Mouse (Mus musculus) ES-Bruce4 (cell line): ENCODE results near the gene Npw.

ENCODE experiments used
- CTCF ChIP-seq: IDR thresholded peaks from one replicate; pipeline ENCODE4 v1.8.1; 2011; ENCODE audit warnings: low read depth, low read length
- POLR2A ChIP-seq: IDR thresholded peaks from one replicate; pipeline ENCODE4 v1.8.1; 2011; ENCODE audit warnings: low read length; ENCODE audit not compliant: insufficient read depth

GRCm38 (mm10) chr17:24638840-24639239, 19.4 kb downstream of the Npw start:
- TF ChIP-seq CTCF: no peak
- TF ChIP-seq POLR2A: no peak
